Mouse (Mus musculus) forebrain, embryonic 14.5 days (tissue): ENCODE results near the gene Fam172a. TPM values are rescaled to one million over a fixed set of nuclear protein-coding genes. Genes with fewer than 3 reads are reported as not detected.
A peak's percentile ranks its signal among the peaks of the same experiment; 100 is the strongest.

Experiments
- ATAC-seq: fragments of 200-750 bp; cut with Nextera tagmentation; 2 replicates; pipeline ENCODE4 v1.8.0; 2017; ENCODE audit warnings: mild to moderate bottlenecking, moderate library complexity
- DNase-seq: peaks from one replicate; pipeline ENCODE4 v3.0.0-alpha.2; 2015; ENCODE audit warnings: low spot score
- H3K27ac ChIP-seq: fragments of 300-500 bp; sonication (generic); 2 replicates; pipeline ENCODE4 v1.5.1; 2014; ENCODE audit warnings: low read depth, mild to moderate bottlenecking, control low read depth, low read length, moderate library complexity
- H3K27me3 ChIP-seq: fragments of 300-500 bp; sonication (generic); replicated peaks from 2 replicates; pipeline ENCODE4 v1.6.1; 2014; ENCODE audit warnings: low read length, control low read depth, mixed read lengths; ENCODE audit not compliant: control insufficient read depth, insufficient read depth
- H3K36me3 ChIP-seq: fragments of 300-500 bp; sonication (generic); 2 replicates; pipeline ENCODE4 v1.6.1; 2014; ENCODE audit warnings: low read length, control low read depth; ENCODE audit not compliant: control insufficient read depth, insufficient read depth
- H3K4me1 ChIP-seq: fragments of 300-500 bp; sonication (generic); 2 replicates; pipeline ENCODE4 v1.6.1; 2014; ENCODE audit warnings: antibody characterized with exemption, low read length, control low read depth; ENCODE audit not compliant: control insufficient read depth, insufficient read depth
- H3K4me2 ChIP-seq: fragments of 300-500 bp; sonication (generic); 2 replicates; pipeline ENCODE4 v1.6.1; 2014; ENCODE audit warnings: mild to moderate bottlenecking, control low read depth, low read length
- H3K4me3 ChIP-seq: fragments of 300-500 bp; sonication (generic); 2 replicates; pipeline ENCODE4 v1.5.1; 2014; ENCODE audit warnings: low read depth, low read length, control low read depth
- H3K9ac ChIP-seq: fragments of 300-500 bp; sonication (generic); 2 replicates; pipeline ENCODE4 v1.6.1; 2014; ENCODE audit warnings: mild to moderate bottlenecking, low read length, control low read depth, moderate library complexity
- H3K9me3 ChIP-seq: fragments of 300-500 bp; sonication (generic); replicated peaks from 2 replicates; pipeline ENCODE4 v1.6.1; 2016; ENCODE audit warnings: low read length, control low read depth, mixed read lengths; ENCODE audit not compliant: control insufficient read depth
- WGBS: fragments of 180-500 bp; shearing (Covaris S2); extraction: QIAGEN DNeasy Blood & Tissue Kit; methylation state at CpG from one replicate; pipeline ENCODE4 v1.1.7; 2014; 5-methylcytosine and 5-hydroxymethylcytosine counted together
- polyA plus RNA-seq: library from polyadenylated mRNA; unstranded; fragments of >200 nt; fragmentation: Nextera tagmentation; extraction: Ambion mirVana; gene quantifications from 2 replicates; pipeline ENCODE4 v1.2.1, GENCODE M21; 2014

Fam172a gene
- polyA plus RNA-seq, 1 experiment from 2014 or later = 49.5 TPM

DNA sequence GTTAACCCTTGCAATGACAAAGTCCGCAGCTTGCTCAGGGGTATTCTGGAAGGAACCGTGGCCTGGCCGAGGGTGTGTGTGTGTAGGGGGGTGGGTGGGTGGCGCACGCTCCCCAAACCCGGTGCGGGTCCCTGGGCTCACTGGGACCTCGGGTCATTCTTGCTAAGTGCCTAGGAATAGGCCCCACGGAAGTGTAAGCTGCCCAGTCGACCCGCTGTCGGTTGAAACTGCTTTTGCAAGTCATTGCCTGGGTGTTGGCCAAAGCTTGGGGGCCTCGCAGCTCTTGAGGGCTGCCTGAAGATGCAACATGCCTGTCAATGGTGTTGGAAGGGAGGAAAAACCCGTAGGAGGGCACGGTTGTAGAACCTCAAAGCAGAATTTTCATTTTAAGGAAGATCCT, 510.3 kb downstream of the Fam172a start:
- Histone ChIP-seq H3K4me3 (no peak overlapping the region), H3K27me3 (no peaks in the 10 kb centered on the region; the same call in 1 of the 2 replicates), H3K36me3 (no peaks in the 10 kb centered on the region), H3K4me2 (peak overlapping the region; percentile 81), H3K27ac (no peak overlapping the region), H3K4me1 (peaks cover 27% of the 10 kb centered on the region), H3K9ac (no peak overlapping the region), H3K9me3 (no peaks in the 10 kb centered on the region)
- ATAC-seq = no peak
- no peak for DNase-seq
- WGBS = 31% methylated on average over 15 of the region's 15 CpGs

GRCm38 (mm10) chr13:78213155-78213554, 511.3 kb downstream of the Fam172a start:
- H3K36me3 ChIP-seq = no peaks in the 10 kb centered on the region
- no peak overlapping the region for H3K4me3 ChIP-seq
- no peaks in the 10 kb centered on the region for H3K9me3 ChIP-seq
- H3K27me3 ChIP-seq = no peaks in the 10 kb centered on the region; the same call in 1 of the 2 replicates
- no peak overlapping the region for H3K9ac ChIP-seq
- WGBS = 17% methylated on average over 2 of the region's 2 CpGs
- no peak for DNase-seq
- H3K4me2 ChIP-seq = no peak overlapping the region
- no peak for ATAC-seq
- H3K4me1 ChIP-seq = peaks cover 20% of the 10 kb centered on the region
- no peak overlapping the region for H3K27ac ChIP-seq

- H3K27ac ChIP-seq = no peak overlapping the region
- no peak for ATAC-seq
- H3K4me1 ChIP-seq = peaks cover 12% of the 10 kb centered on the region
- no peak overlapping the region for H3K9ac ChIP-seq
- no peak overlapping the region for H3K4me2 ChIP-seq
- H3K9me3 ChIP-seq = no peaks in the 10 kb centered on the region
- DNase-seq = no peak
- H3K27me3 ChIP-seq = no peaks in the 10 kb centered on the region; the same call in 1 of the 2 replicates
- H3K36me3 ChIP-seq = no peaks in the 10 kb centered on the region
- H3K4me3 ChIP-seq = no peak overlapping the region
- 31% methylated on average over 2 of the region's 2 CpGs for WGBS
These were observed 513.4 kb downstream of the Fam172a start for GRCm38 (mm10) chr13:78215223-78215622.
